Mouse (Mus musculus): ENCODE results near the gene Ctxn2.
"Not testable (repeated sequence)": the region's sequence is repeated elsewhere in the genome, so short reads cannot be mapped to it uniquely, and the experiment has no call there.

The Ctxn2 gene

DNA sequence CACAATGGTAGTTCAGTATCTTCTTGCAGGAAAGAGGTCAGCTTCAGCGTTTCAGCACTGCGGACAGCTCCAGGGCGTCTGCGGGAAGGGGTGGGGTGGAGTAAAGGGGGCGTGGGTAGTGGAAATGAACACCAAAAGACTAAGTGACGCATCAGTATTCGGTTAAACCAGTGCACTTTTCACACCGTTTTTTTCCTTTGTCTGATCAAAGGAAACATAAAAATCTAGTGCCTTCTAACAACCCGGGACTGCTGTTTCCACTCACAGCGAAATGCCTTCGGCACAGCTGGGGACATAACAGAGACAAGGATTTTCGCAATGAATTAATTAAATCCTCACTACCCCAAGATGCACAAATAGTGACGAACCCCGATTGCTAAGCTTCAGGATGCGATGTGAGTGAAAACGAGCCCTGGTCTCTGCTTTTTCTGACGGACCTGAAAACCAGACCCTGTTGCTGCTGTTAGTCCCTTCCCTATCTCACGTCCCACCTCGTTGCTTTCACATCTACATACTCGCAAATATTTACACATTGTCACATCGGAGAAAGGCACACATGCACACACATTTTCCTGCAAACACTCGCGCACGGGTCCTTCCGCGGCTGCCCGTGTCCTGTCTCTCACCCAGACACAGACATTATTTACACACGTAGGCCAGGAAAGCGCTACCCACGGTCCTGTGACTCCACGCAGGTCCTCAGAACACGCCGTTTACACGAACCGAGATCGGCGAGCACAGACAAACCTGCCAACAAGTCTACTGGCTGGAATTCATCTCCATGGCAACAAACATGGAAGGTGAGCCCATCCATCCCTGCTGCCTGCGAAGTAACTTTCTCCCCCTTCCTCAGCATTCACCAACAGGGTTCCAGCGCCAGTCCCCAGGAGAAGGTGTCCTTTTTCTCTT, at the start of gene Ctxn2:
TSS of gene Ctxn2 (plus strand) at position 790 of the 909 bp plus-strand sequence.
- DNase-seq: peak; percentile 47 to 87

DNA sequence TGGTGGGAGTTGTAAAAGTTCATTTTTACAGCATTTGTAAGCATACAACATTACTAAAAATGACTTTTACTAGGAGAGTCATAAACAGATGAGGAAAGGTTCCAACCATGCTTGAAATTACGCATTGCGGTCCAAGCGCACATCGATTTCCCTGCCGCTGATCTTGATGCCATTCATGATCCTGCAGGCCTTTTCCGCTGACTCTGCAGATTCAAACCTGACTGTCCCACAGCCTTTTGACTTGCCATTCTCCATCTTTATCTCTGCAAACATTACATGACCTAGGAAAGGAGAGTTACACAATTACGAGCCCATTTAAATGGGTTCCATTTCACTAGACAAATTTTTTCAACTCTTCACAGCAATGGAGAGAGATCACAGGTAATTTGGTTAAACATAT, 47.7 kb upstream of the Ctxn2 start:
- no peak for DNase-seq

DNA sequence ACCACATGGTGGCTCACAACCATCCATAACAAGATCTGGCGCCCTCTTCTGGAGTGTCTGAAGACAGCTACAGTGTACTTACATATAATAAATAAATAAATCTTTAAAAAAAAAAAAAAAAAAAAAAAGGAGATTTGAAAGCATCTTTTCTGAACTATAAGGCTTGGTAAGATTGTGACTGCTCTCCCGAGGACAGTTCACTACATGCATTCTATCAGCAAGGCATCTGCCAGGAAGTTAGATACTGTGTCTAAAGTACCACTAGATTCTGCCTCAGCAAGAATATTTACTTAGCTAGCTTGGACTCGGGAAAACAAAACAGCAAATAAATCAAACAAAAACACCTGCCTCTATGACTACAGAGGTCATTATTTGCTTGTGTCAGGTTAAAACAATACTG, 44.4 kb upstream of the Ctxn2 start:
- not testable (repeated sequence) for DNase-seq

DNA sequence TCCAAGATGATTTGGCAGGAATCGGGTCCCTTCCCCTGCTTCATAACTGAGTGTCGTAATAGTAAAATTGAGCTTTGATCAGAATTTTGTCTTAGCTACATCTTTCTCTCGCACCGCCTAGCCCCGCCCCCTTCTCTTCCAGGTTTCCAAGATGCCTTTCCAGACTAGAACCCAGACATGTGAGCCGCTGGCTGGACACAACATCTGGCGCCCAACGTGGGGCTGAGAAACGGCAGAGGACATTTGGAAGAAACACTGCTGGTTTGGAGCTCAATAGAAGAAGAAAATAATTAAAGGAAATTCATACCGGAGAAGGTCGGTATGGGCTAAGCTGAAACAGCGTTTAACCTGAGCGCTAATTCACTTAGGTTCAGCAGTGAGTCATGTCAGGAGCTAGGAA, 32.0 kb upstream of the Ctxn2 start:
- DNase-seq: not testable (repeated sequence)

DNA sequence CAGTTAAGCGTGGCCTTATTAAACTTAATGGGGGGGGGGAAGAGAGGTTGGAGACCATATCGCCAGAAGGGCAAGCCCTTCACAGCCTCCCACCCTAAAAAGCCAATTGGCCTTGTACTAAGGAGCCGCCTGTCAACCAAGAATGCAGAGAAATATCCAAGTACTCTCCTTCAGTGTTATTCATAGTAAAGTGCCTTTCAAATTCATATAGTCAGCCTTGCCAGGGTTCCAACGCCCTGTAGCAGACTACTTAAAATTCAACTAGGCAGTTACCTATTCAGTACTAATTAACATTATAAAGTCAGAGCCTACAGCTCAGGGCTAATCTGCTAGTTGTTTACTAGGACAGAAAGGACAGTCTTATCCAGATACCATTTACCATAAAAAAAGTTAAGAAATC, 30.0 kb upstream of the Ctxn2 start:
- peak; percentile 13 to 24 for DNase-seq

DNA sequence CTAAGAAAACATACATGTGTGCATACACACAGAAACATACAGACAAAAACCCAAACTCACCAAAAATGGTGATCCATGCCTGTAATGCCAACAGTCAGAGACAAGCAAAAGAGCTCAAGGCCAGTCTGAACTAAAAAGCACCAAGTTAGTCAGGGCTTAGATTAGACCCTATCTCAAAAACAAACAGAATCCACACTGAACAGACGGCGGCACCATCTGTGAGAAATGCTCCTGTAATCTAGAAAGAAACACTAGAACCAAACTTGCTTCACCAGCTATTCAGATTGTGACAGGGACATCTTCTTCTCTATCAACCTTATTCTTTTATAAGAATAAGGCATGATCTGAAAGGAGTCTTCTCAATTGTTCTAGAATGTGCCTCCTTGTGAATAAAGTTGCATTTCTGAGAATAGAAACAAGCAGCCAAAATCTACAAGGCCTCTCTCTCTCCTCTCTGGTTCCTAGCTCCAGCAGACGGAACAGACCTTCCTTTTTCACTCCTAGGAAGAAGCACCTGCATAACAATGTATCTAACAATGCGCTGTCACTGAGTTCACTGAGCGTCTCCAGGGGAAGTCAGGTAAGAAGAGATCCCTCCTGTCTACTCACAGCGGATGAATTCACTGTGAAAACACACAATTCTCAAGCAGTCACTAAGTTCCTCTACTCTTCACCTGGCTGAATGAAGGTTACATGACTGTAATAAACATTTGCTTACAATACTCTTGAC, 16.9 kb upstream of the Ctxn2 start:
- DNase-seq: no peak

DNA sequence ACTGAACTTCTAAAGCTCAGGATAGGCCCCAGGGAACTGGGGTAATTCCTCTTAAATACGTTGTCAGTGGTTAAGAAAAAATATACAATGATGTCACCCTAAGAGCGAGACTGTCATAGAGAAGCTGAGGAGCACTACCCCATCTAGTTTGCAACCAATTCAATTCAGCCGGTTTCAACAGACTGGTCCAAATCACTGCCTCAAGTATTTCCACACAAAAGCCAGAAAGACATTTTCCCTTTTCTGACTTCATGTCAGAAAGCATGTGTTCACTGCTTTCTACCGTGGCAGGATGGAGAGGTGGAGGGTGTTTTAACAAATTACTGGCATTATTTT, 14.2 kb upstream of the Ctxn2 start:
- no peak for DNase-seq

DNA sequence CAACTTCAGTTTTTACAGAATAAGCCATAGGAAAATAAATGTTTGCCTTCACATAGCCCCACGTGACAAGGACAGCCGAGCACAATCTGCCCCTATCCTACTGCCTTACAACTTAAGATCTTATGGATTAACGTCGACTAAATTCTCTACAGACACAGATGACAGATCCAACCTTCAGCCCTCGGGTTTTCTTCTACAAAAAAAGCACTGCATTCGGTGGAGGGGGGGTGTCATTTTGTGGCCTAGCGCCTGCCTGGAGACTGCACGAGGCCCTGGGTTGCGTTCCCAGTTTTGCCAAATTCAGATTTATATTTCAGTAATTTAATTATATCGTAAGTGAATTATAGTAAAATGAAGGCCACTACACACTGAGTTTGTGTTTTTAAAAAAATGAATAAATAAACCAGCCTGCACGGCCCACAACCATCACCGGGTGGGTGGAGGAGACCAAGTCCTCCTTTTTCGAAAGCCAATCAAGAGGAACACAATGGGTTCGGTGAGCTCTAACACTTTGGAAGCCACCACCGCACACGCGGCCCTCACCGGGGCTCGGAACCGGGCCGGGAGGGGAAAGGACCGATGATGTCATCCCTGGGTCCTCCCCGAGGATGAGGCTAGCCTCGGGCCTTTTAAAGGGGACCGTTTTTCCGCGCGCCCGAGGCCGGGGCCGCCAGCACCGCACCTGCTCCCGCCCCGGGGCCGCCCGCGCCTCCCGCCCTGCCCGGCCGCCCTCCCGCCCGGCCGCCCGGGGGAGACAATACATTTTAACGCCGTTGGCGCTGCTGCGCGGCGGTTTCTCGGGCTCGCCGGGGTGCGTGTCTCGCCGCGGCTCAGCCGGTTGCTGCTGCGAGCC, 13.6 kb upstream of the Ctxn2 start:
- DNase-seq: peak; percentile 35 to 63

DNA sequence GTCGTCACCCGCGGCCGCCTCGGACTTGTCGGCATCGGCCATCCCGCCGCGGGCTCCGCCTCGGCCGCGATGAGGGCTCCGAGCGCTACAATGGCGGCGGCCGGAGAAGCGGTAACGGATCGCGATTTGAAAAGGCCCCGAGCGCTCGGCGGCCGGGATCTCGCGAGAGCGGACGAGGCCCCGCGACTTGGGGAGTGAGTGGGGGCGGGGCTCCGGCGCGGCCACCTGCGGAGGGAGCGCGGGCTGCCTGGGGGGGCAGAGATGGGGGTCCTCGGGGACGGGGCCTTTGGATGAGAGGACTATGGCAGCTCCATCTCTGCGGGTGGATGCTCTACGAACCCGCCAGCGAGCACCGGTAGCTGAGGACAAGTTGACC, 13.0 kb upstream of the Ctxn2 start, which contains the start of gene Myef2:
TSS of gene Myef2 (minus strand) at position 185 of the 376 bp plus-strand sequence.
- peak; percentile 65 to 91 for DNase-seq

DNA sequence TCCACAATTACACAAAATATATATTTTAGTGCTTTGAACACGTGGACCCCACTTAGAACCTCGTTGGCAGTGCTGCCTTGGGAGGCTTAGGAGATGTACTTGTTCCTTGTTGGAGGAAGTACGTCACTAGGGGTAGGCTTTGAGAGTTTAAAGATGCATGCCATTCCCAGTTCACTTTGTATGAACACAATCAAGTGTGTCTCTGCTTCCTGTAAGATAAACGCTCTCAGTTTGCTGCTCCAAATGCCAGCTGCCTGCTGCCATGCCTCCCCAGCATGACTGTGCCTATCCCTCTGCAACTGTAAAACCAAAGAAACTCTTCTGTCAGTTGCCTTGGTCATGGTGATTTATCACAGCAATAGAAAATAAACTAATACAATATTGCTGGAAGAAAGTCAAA, 10.7 kb upstream of the Ctxn2 start:
- DNase-seq: no peak

DNA sequence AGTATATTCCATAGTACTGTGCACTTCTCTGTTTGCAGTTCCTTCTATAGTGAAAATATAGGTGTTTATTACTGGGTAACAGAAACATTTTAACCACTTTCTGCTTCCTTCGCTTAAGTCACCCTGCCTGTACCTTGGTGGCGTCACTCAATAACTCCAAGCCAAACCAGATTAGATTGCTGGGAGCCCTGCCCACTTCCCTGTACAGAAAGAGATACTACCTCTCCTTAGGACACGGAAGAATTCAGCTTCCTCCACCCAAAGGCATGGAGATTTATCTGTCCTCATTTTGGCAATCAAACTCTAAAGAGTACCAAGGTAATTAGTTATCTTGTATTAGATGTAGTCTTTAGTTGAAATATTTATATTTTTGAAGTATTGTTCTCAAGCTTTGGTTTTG, 9.7 kb upstream of the Ctxn2 start:
- no peak for DNase-seq

DNA sequence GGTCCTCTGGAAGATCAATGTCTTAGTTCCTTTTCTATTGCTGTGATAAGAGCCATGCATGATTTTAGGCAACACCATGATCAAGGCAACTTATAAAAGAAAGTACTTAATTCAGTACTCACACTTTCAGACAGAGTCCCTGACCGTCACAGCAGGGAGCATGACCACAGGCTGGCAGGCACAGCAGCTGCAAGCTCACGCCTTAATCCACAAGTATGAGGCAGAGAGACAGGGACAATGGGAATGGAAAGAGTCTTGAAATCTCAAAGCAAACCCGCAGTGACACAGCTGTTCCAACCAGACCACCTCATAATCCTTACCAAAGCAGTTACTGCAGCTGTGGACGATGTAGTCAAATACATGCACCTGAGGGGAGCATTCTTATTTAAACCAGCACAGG, 2.4 kb upstream of the Ctxn2 start:
- DNase-seq: no peak

DNA sequence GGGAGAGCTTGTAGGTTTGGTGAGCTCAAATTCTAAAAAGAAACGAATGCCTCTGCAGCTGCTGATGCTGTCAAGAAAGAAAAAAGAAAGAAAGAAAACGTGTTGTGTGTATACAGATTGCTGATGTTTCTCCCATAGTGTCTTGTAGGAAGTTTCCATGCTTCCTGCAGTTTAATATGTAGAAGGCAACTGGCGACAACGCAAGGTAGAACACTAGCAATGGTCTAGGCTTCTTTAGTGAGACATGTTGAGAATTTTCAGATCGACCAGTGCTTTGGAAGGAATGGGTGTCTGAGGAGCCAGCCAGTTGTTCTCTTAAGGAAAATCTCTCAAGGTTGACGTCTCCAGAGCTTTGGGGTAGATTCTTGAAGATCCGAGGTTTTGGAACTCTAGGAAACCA, 354 bp downstream of the Ctxn2 start:
- DNase-seq: no peak

DNA sequence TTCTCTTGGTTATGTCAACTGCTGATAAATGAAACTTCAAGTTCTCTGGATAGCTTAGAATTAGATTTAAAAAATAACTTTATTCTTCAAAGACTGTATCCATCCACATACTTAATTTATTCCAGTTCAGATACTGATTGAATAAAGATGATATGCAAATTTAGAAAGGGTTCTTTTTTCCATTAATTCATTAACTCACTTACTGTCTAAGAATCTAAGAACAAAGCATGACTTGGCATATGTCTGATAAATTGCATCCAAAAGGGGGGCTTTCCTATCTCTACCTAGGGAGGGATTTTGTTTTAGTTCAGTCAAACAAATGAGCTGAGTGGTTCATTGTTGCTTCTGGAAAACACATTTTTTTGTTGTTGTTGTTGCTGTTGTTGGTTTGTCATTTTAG, 5.8 kb downstream of the Ctxn2 start:
- DNase-seq: no peak

DNA sequence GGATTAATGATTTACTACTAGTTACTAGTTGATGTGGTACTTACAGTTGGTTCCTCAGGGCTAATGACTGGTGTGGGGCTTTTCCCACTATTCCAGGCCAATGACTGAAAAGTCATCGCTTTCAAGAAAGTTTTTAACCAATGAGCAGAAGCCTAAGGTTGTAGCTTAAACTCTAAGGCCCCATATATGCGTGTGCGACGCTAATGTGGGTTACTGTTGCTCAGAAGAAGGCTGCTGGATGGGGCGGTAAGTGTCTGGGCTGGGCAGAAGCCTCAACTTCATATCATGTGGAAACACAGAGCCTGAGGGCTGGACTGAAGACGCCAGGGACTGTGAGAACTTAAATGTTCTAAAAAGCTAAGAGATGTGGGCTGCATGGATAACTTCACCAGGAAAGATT, 15.9 kb downstream of the Ctxn2 start, which contains the start of gene Slc12a1:
TSS of gene Slc12a1 (plus strand) at position 118 of the 400 bp plus-strand sequence.
- peak; percentile 28 to 45 for DNase-seq

DNA sequence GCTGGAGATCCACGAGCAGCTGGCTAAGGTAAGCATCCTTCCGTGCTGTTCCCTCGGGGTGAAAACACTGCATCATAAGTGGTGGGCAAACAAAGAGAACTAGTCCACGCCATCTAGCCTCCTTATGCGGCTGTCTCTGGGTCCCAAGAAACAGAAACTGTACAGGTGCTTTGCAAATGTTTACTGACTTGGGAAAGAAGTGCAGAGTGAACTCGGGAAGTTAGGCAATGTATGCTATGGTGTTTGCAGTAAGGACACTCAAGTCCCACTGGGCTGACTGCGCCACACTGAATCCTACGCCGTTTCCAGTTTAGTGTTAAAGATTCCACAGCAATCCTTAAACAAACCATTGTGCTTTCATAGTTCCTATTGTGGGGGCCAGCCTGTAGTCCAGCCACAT, 17.8 kb downstream of the Ctxn2 start:
- DNase-seq: no peak

DNA sequence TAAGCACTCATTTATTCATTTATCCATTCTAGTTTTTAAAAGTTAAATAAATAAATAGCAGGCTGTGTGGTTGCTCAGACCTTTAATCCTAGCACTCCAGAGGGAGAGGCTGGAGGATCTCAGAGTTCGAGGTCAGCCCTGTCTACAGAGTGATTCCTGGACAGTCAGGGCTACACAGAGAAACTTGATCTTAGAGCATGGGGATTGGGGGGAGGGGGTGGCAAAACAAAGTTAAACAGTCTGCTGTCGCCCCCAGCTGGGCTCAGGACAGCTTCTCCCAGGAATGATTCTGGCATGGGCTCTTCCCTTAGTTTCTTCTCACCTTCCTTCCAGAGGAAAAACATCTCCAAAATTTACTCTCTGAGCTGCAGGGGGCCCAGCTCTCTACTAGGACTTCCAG, 19.0 kb downstream of the Ctxn2 start:
- no peak for DNase-seq

DNA sequence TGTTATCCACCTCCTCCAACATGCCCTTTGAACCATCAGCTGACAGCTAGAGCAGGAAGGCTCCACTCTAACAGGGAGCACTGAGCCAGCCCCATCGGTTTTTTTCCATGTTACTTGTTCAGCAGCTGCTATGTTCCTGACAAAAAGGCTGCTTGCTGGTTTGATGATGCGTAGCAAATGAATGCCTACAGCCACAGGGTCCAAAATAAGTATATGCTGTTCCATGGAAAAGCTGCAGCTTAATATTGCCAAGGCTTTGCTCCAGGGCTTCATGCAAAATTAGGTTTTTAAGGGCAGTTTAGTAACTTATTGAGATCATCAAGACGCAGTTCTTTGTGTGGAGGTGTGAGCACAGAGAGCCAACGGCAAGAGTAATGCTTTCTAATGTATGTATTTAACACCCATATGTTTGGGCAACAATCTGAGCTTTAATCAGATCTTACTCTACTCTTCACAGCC, 25.5 kb downstream of the Ctxn2 start:
- peak; percentile 53 to 54 for DNase-seq

DNA sequence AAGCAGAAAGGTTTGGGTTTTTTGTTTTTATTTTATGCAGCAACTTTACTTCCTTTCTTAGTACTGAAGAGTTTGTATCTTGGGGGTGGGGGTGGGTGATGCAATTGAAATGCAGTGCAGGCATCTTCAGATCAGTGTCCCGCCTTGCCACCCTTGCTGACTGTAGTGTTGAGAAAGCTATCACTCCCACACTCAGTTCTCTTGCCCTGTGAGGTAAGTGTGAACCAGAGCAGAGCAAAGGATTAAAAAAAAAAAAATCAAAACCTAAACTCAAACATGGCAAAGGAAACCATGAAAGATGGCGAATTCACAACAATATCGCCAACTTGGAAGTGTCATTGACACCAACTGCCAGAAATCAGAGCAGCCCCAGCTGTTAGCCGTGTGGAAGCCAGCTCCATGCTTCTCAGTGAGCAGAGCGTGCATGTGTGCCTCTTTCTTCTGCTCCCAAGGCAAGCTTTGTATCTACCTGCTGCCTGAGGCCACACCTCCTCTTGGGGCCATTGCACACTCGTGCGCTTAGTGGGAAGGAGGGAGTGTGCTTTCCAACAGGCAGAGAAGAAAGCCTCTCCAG, 41.8 kb downstream of the Ctxn2 start:
- DNase-seq: no peak

DNA sequence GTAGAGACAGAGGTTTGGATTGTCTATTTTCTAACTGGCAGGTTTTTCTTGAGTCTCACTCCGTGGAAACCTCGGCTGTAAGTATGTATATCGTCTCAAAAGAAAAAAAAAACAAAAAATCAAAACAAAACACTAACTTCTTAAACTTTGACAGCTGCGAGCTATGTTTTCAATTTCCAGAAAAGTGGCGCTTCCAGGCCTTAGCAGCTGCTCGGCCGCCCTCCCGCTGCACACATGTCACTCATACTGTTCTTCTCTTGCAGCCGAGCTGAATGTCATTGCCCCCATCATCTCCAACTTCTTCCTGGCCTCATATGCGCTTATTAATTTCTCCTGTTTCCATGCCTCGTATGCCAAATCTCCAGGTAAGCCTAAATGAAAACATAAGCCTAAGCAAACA, 51.4 kb downstream of the Ctxn2 start:
- DNase-seq: no peak

DNA sequence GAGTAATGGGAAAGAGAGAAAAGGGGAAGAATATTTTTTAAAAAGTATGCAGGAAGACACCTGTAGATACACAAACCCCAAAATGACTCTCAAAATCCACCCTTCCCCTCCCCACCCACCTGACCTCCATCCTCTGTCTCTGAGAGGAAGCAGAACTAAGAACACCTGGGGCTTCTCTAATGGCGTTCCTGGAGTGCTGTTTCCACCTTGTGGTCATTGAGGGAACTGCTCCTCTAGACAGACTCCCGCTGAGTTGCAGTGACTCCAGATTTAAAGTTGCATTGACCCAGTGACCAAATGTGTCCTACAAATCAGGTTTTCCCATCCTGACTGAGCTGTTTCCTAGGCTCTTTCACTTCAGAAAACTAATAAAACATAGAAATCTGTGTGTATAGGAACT, 52.7 kb downstream of the Ctxn2 start:
- DNase-seq: peak; percentile 52 to 76

DNA sequence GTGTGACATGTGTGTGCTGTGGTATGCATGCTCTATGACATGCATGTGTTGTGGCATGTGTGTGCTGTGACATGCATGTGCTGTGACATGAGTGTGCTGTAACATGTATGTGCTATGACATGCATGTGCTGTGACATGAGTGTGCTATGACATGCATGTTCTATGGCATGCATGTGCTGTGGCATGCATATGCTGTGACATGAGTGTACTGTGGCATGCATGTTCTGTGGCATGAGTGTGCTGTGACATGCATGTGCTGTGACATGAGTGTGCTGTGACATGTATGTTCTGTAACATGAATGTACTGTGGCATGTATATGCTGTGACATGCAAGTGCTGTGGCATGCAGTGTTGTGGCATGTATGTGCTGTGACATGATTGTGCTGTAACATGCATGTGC, 56.4 kb downstream of the Ctxn2 start:
- no peak for DNase-seq

DNA sequence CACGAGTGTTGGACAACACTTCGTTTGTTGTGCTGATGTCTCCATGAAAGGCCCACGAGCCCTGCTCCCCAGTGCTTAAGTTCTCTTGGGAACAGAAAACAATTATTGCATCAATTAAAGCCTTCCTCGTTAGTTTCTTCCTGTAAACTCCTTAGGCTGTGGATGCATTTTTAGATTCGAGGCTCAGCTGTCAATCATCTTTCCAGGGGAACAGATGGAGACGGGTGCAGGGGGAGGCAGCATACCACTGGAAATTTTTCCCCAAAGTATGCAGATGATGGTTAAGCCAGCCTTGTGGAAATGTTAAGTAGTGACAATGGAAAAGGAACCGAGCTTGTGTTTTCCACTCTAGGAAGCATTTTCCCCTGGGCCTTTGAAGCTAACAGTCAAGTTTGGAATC, 60.3 kb downstream of the Ctxn2 start:
- DNase-seq: no peak
